Mouse (Mus musculus): ENCODE measurements around the gene Atg2a. TPM values are rescaled to one million over a fixed set of nuclear protein-coding genes. Genes with fewer than 3 reads are reported as not detected.
"Not testable (repeated sequence)": the region's sequence is repeated elsewhere in the genome, so short reads cannot be mapped to it uniquely, and the experiment has no call there.

Gene Atg2a
- total RNA-seq, 2 experiments from 2014 or later: 16.7 to 20.0 TPM

DNA sequence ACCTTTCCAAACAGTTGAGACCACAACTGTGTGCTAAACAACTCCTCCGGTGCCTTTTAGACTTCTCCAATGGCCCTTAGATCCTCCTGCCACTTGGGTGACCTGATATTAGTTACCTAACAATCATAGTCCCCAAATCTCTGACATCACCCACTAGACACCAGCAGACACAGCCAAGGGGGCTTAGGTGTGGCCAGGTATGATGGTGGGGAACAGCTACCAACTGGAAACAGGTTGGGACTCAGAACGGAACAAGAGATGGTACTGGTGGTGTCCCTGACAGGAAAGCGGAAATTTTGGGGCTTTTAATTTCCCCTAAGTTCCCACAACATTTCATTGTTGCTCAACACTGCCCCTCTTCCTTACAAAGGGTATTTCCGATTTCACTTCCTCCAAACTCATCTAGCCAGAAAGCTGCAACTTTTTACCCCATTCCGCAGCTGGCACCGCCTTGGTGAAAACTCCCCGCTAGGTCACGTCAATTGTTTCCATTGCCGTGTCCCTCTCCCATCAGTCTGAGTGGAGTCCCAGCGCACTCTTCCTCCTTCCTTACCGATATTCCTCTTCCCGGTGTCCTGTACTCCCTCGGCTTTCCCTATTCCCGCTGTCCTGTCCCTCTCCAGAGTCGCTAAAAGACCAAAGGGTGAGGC lies 34.4 kb downstream of the Atg2a start:
- peak; percentile 37 for DNase-seq (ENCODE audit: low spot score)

DNA sequence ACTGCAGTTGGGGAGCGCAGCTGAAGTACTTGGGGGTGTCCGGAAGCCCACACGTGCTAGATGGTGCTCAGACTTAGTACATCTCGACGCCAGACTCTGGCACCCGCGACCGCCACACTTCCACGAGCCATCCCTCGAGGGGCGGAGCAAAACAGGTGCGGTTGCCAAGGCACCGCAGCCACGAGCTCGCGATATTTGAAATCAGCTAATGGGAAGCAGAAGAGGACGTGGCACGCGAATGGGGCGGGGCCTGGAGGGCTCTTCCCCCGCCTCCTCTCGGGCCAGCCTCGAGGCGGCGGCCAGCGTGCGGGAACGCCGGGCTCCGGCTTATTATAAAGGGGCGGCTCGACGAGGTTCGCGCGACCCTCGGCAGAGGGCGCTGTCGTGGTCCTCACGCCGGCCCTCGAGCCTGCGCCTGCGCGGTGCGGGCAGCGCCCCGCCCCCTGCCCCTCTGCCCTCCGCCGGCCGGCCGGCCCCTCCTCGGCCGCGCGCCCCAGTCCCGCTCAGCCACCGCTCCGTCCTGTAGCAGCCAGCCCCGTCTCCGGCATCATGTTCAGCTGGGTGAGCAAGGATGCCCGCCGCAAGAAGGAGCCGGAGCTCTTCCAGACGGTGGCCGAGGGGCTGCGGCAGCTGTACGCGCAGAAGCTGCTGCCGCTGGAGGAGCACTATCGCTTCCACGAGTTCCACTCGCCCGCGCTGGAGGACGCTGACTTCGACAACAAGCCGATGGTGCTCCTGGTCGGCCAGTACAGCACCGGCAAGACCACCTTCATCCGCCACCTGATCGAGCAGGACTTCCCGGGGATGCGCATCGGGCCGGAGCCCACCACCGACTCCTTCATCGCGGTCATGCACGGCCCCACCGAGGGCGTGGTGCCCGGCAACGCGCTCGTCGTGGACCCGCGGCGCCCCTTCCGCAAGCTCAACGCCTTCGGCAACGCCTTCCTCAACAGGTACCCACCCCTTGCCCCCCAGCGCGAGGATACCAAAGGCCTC lies 35.3 kb downstream of the Atg2a start, which contains the start of gene Ehd1:
Gene Ehd1, plus strand, starts transcription at position 300 of the 996 bp plus-strand sequence.
- peak; percentile 98 for DNase-seq (ENCODE audit: low spot score)

DNA sequence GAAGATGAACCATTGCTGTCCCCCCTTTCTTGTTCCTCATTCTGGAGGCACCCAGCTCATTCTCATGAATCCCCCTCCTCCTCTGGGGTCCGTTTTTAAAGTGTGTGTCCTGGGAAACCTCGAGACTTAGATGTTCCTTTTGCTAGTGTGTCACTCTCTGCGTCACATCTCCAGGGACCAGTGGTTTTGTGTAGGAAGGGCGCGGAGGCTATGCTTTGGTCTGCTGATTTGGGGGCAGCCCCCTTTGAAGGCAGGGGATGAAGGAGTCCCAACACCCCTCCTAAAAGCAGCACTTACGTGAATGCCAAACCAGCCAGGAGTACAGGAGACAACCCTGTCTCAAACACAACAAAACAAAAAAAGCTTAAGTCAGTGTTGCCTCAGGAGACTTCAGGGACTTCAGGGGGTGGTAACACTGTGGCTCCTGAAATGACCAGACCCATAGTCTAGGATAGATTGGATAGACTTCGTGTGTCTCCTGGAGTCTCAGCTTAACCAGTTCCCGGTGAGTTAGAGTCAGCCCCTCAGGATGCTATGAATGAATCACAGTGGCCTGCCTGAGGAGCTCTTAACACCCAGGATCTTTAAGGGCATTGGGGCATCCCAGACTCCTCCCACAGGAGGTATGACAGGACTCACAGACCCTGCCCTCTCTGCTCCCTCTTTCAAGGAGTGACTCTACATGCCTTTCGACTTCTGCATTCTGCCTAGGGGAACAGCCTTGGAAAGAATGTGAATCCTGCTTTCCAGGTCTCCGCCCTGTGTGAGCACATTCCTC lies 36.4 kb downstream of the Atg2a start:
- DNase-seq (ENCODE audit: low spot score): peak; percentile 88

DNA sequence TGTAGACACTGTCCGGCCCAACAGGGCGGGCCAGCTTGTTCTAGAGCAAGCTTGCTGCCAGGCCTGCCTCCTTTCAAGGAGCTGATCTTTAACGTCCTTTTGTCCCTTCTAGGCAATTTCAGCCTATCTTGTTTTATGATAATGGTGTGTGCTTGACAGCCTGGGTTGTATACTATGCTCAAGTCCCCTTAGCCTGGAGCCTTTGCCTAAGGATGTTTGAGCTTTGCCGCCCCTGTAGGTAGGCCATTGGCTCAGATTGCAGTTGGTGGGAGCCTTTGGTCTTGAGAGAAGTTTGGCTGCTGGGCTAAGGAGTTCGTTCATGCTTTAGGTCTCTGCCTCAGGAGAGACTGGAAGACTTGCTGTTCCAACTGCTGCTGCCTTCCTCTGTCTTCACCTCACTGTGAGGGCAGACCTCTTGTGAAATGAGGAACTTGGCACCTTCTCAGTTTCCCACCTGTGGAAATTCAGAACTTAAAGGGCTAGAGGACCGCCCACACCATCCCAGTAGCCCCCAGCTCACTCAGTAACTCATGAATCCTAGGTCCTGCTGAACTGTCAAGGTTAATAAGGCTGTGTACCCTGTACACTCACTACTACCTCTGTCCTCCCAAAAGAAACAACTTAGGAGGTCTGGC lies 37.1 kb downstream of the Atg2a start:
- DNase-seq (ENCODE audit: low spot score): no peak

DNA sequence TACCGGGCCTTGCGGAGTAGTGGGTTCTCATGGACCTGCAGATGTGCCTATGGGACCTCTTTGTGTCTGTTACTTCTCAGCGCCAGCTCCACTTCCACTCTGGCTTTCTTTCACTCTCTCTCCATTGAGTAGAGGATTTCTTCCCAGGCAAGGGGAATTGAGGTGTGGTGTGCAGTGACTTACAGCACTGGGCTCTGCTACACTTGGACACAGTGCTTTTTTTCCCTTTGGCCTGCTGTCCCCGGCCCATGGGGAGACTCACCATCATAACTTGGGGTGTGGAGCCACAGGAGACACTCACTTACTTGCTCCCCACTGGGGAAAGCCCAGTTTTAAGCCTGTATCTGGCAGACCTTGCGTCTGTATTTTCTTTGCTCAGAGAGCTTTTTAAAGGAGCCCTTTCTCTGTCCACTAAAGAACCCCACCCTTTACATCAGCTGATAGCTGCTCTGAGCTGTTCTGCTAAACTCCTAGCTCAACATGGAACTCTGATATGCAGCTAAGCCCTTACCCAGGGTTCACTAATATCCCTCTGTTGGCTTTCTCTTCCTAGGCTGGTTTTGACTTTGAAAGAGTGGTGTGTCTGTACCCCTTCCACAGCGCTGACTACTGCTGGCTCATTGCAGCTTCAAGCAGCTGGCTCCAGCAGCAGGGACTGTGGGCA lies 38.1 kb downstream of the Atg2a start:
- no peak for DNase-seq (ENCODE audit: low spot score)

DNA sequence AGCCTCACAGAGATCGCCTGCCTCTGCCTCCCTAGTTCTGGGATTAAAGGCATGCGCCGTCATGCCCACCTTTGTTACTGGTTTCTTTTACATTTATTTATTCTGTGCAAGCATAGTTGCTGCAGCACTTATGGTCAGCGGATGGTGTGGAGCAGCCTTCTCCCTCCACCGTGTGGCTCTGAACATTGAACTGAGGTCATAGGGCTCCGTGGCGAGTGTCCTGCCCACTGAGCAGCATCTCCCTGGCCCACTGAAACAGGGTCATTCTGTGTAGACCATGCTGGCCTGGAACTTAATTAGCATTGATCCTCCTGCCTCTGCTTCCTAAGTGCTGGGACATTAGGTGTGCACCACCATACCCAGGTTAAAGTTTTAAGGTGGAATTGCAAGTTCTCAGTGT lies 39.1 kb downstream of the Atg2a start:
- no peak for DNase-seq (ENCODE audit: low spot score)

DNA sequence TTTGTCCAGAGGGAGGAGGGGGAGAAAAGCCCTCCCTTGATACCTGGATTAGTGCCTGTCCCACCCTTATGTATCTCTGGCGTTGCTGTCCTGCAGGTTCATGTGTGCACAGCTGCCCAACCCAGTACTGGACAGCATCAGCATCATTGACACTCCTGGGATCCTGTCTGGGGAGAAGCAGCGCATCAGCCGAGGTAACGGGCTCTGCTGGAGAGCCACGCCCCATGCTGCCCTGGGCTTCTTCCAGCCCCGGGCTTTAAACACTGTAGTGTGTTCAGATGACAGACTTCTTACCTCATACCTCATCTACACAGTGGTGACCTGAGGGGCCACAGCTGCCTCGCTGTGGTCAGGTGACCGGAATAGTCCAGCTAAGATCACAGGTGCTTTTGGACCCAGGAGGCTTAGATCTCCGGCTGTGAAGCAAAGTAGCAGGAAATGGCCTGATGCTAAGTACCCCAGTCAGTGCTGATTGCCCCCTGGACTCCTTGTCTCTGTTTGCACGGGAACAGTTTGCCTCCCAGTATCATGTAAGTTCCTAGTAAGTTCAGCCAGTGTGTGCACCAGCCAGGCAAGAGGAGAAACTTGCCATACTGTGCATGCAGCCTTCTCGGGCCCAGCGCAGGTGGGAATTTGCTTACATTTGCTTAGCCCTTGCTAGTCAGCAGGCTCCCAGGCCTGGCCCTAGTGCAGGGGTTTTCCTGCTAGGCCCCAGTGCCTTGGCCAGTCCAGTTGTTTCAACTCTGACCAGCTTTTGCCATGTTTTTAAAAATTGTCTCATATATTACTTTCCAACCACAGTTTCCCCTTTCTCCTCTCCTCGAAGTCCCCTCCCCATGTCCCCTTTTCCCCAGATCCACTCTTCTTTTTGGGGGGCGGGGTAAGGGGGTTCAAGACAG lies 39.9 kb downstream of the Atg2a start:
- DNase-seq (ENCODE audit: low spot score): no peak

DNA sequence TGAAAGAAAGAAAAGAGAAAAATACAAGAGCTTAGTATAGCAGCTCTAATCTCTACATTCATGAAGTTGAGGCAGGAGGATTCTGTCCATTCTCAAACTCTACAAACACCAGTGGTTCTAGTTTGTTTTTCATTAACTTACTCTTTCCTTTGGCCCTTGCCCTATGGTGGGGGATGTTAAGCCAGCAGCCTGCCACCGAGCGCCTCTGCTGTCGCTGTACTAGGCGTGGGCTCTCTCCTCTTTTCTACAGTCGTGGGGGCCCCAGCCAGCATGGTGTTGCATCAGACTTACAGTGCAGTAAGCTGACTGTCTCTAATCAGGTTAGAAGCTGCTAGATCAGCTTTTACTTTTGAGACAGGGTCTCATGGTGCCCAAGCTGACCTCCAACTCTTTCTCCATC lies 41.5 kb downstream of the Atg2a start:
- DNase-seq (ENCODE audit: low spot score): no peak

DNA sequence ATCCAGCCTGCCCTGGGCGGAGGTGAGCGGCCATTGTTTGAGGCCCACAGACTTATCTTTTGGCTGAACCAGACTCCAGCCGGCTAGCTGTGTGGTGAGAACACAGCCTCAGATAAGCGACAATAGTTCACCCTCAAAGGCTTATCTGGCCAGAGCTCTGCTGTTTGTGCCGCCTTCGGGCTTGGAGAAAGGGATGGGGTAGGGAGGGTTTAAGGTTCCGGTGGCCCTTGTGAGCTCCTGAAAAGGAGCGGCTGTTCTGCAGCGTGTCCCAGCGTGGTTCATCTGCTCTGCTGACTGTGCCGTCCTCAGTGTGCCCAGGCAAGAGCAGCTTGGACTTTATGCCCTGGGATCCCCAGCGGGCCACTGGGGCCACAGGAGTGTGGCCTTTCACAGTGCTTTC lies 43.0 kb downstream of the Atg2a start:
- no peak for DNase-seq (ENCODE audit: low spot score)

DNA sequence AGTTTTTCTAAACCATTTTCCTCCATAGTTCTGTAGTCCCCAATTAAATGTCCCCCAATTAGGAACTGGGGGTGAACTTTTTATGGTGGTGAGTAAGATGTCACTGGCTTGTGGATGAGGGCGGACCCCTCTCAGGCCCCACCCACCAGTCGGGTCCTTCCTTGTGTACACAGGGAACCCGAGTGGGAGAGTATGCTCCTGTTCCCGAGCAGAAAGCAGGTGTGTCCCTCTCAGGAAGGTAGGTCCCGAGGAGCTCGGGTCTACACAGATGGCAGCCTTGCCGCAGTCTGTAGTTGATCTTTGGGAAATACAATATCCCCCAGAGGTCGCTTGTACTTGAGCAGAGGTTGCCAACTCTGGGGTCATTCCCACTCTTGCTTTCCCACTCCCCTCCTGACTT lies 43.8 kb downstream of the Atg2a start:
- DNase-seq (ENCODE audit: low spot score): no peak

DNA sequence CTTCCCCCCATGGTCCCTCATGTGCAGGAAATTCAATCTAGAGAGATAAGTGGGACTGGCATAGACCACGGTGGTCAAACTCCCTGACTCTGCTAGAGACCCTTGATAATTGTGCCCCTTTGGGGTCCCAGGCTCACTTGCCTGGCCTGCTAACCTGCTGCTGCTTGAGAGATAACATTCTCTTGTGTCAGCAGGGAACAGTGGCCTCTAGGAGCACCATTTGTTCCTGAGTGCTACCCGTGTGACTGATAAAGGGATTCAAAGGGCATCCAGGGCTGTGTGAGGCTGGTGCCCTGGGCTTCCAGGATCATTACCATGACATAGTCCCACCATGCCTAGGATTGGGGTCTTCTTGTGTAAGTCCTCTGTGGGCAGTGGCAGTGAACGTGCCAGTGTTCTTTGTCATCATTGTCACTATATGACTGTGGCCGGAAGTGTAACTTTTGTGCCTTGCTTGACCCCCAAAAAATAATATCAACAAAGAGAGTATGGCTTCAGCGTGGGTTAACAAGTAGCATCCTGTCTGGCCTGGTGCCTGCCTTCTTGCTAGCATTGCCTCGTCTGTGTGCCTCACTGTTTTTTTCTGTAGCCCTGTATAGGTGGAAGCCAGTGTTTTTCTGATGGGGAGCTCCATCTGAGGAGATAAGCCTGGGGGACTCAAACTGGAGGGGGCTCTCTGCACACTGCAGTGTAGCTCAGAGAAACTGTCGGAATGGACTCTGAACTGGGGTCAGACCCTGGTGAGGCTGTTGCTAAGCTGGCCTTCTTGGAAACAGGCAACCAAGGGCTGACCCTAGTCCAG lies 44.4 kb downstream of the Atg2a start:
- no peak for DNase-seq (ENCODE audit: low spot score)

DNA sequence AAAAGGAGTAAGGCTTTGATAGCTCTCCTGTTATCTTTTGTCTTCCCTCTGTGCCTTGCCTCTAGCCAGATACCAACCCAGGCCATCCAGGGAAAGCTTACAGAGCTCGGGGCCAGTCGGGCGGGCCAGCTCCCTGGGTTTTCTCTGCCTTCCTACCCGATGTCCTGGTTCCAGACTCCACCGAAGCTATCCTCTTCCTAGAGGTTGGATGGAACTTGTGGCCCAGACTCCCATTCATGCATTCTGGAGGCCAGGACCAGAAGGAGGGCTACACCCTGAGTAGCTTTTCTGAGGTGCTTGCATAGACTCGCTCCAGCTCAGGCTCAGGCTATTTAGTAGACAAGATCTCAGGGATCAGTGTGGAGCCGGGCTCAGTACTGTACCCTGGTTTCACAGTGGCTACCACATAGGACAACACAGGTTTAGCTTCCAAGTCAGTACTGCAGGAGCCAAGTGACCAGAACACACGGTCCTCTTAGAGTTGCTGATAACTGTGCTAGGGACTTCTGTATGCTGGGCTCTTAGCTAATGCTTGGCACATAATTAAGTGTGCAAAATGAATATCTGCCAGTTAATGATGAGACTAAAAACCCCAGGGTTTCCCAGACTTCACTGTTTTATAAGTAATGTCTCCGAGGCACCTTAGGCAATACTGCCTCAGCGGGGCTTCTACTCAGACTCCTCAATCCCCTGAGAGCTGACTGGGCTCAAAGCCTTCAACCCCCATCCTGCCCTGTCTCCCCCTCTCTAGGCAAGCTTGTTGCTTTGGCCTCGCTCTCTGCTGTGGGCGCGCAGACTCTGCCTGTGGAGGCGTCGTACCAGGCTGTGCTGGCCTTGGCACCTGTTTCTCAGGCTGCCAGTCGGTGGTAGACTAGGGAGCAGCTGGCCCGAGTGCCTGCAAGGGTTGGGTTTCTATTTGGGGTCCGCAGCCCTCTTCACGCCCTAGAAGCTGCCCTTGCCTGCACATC lies 45.2 kb downstream of the Atg2a start:
- DNase-seq (ENCODE audit: low spot score): peak; percentile 47

DNA sequence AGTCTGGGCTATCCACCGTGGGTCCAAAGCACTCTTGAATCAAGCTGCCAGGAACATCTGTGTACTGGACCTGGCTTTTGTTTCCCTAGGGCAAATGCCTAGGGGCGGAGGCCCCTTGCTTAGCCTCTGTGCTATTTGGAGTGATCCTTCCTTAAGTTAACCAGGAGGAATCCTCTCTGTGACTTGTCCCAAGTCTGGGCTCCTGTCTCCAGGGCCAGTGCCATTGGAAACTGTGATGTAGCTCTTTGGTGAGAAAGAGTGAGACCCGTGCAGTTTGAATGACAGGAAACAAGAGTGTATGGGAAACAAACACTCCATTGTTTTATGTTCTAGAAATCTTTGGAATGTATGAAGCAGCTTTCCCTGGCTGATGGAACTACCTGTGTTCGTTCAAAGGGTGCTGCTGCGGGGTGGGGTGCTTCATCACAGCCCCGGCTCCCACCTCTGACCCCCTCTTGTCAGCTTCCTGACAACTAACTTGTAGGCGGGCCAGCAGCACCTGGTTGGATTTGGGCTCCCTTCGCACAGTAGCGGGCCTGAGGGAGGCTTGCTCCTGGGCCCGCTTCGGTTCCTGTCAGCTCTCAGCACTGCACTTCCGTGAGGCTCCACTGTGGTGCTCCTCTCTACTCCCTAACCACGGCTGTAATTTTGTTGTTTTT lies 46.9 kb downstream of the Atg2a start:
- DNase-seq (ENCODE audit: low spot score): no peak

DNA sequence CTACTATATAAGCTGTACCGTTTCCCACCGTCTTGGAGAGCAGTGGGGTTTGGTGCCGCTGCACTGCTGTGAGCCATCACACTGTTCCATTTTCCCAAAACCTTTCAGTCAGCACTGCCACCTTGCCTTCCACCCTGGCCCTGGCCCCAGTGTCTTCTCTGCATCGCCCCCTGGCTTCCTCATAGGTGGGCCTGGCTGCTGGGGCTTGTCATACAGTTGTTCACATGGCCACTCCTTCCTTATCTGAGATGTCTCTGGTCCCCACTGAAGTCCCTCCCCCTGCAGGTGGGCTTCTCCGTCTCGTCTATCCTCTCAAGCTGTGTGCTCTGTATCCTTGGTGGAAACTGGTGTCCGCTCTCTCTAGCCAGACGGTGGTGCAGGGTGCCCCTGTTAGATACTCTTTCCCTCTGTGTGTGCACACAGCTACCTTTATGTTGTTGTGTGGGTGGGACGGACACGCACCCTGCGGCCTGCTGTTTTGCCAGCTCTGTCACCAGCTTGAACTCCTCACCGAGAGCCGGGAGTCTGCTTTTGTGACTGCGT lies 48.3 kb downstream of the Atg2a start:
- no peak for DNase-seq (ENCODE audit: low spot score)

DNA sequence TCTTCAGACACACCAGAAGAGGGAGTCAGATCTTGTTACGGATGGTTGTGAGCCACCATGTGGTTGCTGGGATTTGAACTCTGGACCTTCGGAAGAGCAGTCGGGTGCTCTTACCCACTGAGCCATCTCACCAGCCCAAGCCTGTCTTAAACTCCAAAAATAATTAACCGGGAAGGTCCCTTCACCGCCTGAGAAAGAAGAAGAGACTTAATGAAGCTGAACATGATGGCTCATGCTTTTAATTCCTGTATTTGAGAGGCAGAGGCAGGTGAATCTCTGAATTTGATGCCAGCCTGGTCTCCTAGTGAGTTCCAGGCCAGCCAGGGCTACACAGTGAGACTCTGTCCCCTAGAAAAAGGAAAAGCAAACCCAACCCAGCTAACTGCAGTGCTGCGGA lies 49.2 kb downstream of the Atg2a start:
- not testable (repeated sequence) for DNase-seq (ENCODE audit: low spot score)

DNA sequence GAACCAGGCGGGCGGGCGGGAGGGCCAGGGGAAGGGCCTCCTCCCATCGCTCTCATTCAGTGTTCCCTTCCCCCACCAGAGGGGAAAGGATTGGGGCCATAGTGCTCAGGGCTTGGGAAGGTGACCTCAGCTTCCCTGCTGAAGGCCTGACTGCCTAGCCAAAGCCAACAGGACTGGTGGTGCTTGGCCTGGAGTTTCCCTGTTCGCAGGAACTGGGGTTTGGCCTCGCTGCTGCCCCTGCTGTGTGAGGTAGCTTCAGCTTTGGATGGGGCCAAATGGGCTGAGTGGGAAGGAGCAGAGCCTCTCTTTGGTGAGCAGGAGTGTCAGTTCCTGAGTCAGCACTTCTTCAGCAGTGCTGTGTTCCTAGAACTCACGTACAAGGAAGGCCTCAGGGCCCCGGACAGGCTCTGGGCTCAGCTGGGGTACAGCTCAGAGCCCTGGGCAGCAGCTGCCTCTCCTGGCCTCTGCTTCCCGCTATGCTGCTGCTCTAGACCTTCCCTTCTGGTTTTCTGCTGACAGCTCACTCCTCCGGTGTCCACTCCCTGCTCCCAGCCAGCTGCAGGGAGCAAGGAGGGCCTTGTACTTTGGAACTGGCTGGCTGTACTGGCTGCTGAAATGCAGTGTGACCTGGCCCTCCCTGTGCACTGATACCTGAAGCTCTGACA lies 49.8 kb downstream of the Atg2a start:
- peak; percentile 49 for DNase-seq (ENCODE audit: low spot score)

Data from gastrocnemius, adult 18-20 months (tissue).